Mouse (Mus musculus) effector memory CD4-positive, alpha-beta T cell, adult 7 months (primary cell): Measurements from ENCODE around the gene Fstl5. TPM values are rescaled to one million over a fixed set of nuclear protein-coding genes. Genes with fewer than 3 reads are reported as not detected.

Experiments used
- polyA plus RNA-seq: library from polyadenylated mRNA; unstranded; fragments of 100-300 nt; shearing (Covaris generic); gene quantifications from one replicate; pipeline ENCODE4 v1.2.1, GENCODE M21; 2017

Gene Fstl5
- polyA plus RNA-seq, result 0.33 TPM

DNA sequence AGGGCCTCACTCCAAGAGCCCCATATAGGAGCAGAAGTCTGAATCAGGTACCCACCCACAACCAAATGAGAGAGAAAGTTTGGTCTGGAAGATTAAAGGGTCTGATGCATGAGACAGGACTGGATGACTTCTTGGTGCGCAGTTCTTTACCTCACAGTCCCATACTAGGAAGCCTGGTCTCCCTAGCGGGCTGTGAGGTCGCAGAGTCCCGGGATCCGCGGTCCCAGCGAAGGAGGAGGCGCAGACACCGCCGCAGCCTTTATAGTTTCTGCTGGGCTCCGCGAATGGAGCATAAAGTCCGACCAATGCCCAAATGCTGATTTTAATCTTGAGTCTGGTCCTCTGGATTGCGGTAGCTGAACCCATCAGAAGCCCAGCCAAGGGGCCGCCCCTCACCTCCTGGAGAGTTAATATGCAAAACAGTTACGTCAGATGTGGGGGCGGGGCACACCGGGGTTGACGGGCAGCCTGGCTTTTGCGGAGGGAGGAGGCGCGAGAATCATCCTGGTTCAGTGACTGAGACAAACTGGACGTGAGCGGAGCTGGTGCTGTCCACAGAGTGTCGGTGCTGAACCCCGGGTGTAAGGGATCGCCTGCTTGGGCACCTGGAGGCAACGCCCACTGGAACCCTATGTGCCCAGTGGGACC, at the start of gene Fstl5:
Fstl5 (plus strand) TSS at position 211 of the 648 bp plus-strand sequence.

Other genes with a start within 250 kb of the Fstl5 start
- gene Golim4, start 117.3 kb upstream of the Fstl5 start, polyA plus RNA-seq, result 24.5 TPM